Mouse (Mus musculus) right cerebral cortex, adult 18-20 months (tissue): ENCODE results near the gene Arl2bp.

Experiments
- DNase-seq: peaks from one replicate; pipeline ENCODE4 v3.0.0; 2022; ENCODE audit warnings: mixed read lengths

Gene Arl2bp

GRCm38 (mm10) chr8:94695994-94696384 is 29.6 kb downstream of the Arl2bp start, which contains the start of gene Pllp:
Pllp (minus strand) TSS chr8:94696278.
- DNase-seq: peak; percentile 43

DNA sequence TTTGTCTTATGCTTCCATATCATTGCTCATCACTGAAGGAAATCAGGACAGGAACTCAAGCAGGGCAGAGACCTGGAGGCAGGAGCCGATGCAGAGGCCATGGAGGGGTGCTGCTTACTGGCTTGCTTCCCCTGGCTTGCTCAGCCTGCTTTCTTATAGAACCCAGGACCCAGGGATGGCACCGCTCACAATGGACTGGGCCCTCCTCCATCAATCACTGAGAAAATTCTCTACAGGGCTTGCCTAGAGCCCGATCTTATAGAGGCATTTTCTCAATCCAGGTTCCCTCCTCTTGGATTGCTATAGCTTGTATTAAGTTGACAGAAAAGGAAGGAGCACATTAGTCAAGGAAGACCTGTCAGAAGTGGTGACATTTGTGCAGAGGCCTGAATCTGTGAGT is 30.2 kb downstream of the Arl2bp start:
- no peak for DNase-seq

- DNase-seq: no peak
These were observed 31.6 kb downstream of the Arl2bp start for GRCm38 (mm10) chr8:94697956-94698355.

DNA sequence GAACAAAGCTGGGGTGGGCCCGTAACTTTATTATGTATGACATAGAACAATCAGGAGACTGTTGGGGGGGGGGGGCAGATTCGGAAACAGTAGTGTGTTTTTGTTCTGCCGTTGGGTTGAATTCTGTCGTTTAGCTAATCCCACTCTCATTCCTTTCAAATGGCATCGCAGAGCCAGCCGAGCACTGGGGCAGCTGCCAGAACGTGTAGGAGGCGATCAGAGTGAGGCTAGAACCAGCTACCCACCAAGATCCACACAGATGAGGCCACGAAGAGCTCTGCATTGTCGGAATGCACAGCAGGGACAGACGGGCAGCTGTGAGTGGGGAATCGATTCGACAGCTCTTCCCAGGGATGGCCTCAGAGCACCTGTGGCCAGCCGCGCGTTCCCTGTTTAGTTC is 33.0 kb downstream of the Arl2bp start:
- DNase-seq: peak; percentile 52

GRCm38 (mm10) chr8:94700421-94700935 is 34.1 kb downstream of the Arl2bp start:
- DNase-seq: no peak

- DNase-seq: no peak
These were observed 35.8 kb downstream of the Arl2bp start for GRCm38 (mm10) chr8:94702156-94702555.

DNA sequence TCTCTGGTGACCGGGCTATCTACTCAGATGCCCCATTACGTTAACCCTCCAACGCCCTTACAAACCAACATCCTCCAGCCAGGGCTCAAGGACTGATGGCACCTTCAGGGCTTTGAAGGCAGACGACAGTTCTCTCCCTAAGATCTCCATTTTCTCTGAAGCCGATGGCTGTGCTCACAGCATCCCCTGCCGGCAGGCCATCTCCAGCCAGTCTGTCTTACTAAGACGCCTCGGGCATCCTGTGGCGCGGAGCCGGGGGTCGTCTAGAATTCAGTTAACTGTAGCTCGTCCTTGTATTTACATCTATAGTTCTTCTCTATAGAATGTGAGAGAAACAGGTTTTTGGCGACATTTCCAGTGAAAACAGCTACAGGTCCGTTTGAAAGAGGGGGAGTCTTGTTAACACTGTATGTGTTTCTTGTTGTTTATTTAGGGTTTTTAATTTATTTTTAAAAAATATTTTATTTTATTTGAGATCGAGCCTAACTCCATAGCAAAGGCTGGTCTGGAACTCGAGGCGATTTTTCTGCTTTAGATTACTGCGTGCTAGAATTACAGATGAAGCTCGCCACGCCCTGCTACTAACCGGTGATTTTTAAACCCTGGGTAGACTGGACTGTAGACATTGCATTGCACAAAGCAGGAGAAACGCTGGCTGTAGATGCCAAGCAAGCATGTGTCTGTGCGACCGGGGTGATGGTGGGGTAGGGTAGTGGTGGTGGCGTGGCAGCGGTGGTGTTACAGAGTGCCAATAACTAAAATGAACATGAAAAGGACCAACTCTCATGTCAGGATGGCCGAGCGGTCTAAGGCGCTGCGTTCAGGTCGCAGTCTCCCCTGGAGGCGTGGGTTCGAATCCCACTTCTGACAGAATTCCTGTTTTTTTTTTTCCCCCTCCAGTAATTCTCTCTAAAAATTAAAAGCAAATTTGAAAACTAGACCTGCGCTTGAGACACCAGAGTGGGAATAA is 36.7 kb downstream of the Arl2bp start:
- DNase-seq: peak; percentile 87

- peak; percentile 96 for DNase-seq
These were observed 37.7 kb downstream of the Arl2bp start for GRCm38 (mm10) chr8:94703972-94704668.

DNA sequence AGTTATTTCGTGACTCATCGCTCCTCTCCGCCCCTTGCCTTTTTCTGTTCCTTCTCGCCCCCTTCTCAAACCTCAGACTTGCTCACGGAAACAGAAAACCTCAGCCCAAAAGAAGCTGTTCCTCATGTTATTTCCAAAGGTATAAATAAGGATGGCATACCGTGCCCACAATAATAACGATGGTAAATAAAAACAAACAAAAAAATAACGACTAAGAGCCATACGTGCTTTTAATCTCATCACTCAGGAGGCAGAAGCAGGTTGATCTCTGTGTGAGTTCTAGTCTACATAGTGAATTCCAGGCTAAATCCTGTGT is 38.2 kb downstream of the Arl2bp start:
- no peak for DNase-seq

DNA sequence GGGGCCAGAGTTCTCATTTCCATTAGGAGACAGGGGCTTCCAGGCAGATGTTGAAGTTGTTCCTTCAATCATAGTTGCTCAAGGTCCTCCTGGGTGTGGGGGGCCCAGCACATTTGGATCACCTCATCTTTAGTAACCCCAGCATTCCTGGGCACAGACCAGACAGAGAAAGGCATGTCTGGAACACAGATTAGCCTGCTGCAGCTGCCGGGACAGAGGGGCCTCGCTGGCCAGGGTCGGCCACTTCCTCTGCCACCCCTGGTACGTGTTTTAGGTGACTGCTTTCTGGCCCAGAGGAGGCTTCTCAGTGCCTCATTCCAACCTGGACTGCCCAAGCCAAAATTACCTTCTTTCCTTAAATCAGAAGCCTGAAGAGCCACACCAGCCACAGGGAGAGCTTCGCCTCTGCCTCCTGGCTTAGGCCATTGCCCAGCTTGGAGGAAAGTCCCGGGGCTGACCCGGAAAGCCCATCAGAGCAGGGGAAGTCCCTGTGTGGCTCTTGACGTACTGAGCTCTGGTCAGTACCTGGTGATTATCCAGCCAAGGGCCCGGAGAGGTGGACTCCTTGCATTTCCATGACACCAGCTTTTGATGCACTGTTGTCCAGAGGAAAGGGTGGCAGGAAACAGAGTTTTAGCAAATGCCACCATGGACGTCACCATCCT is 39.3 kb downstream of the Arl2bp start:
- DNase-seq: no peak

GRCm38 (mm10) chr8:94706732-94707395 is 40.5 kb downstream of the Arl2bp start:
- DNase-seq: no peak

- no peak for DNase-seq
These were observed 43.9 kb downstream of the Arl2bp start for GRCm38 (mm10) chr8:94710336-94710735.

DNA sequence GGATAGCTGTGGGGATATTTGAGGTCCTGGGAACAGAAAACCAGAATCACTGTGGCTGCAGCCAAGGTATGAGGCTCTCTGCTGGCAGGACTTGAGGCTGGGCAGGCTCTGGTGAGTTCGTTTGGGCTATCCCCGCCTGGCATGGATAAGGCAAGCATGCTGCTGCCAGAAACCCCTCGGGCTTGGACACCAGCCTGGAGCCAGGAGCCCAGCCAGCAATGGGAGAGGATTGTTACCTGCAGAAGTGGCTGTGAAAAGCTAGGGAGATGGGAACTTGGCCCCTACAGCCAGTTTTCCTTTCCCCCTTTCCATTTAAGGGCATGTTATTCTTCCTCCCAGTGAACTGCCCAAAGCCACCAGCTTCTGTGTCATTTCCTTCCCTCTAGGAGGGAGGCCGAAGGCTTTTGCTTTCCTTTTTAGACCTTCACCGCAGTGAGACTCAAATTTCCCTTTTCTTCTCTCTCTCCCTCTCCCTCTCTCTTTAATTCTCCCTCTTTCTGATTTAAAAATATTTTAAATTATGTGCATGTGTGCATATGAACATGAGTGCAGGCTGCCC is 44.8 kb downstream of the Arl2bp start:
- no peak for DNase-seq

GRCm38 (mm10) chr8:94714556-94714955 is 48.2 kb downstream of the Arl2bp start:
- no peak for DNase-seq

DNA sequence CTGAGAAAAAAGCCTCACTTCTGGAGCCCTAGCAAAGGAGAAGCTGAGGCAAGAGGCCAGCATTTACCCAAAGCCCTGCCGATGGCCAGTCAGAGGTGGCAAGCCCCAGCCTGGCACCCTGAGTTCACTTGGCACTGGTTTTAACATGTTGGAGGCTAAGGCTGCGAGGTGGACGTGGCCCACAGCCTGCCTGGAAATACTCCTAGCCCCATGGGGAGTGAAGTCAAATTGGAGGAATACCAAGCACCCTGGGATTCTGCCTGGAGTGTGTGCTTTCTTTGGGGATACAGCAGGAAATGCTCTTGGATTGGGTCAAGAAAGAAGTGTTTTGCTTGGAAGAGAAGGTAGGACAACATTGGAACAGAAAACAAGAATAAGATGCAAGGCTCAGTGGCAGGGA is 49.5 kb downstream of the Arl2bp start:
- DNase-seq: no peak

GRCm38 (mm10) chr8:94716841-94717240 is 50.4 kb downstream of the Arl2bp start:
- DNase-seq: no peak
